Mouse (Mus musculus): ENCODE data around the gene Irf2bpl. TPM values are rescaled to one million over a fixed set of nuclear protein-coding genes. Genes with fewer than 3 reads are reported as not detected.

Irf2bpl gene
- polyA plus RNA-seq, 1 experiment from 2014 or later, result 69.3 TPM

Other genes with a start within 250 kb of the Irf2bpl start
- gene Vash1, start 206.1 kb downstream of the Irf2bpl start, polyA plus RNA-seq (2015; fragmentation: Nextera tagmentation; extraction: Ambion mirVana), result 30.0 and 35.8 TPM in 2 replicates
- 10.6 and 10.8 TPM in 2 replicates for gene Angel1, start 158.3 kb downstream of the Irf2bpl start, polyA plus RNA-seq (2015; fragmentation: Nextera tagmentation; extraction: Ambion mirVana)
- not detected in 2 replicates for gene Lrrc74a, start 150.4 kb downstream of the Irf2bpl start, polyA plus RNA-seq (2015; fragmentation: Nextera tagmentation; extraction: Ambion mirVana)
- 56.6 and 57.8 TPM in 2 replicates for gene Cipc, start 62.2 kb upstream of the Irf2bpl start, polyA plus RNA-seq (2015; fragmentation: Nextera tagmentation; extraction: Ambion mirVana)
- gene Zdhhc22, start 105.6 kb upstream of the Irf2bpl start, polyA plus RNA-seq (2015; fragmentation: Nextera tagmentation; extraction: Ambion mirVana), result 24.4 and 28.1 TPM in 2 replicates
- 12.9 and 13.7 TPM in 2 replicates for gene Tmem63c, start 136.5 kb upstream of the Irf2bpl start, polyA plus RNA-seq (2015; fragmentation: Nextera tagmentation; extraction: Ambion mirVana)
- gene Ngb, start 217.7 kb upstream of the Irf2bpl start, polyA plus RNA-seq (2015; fragmentation: Nextera tagmentation; extraction: Ambion mirVana), result 8.5 and 10.8 TPM in 2 replicates